In the genomic region with DNA sequence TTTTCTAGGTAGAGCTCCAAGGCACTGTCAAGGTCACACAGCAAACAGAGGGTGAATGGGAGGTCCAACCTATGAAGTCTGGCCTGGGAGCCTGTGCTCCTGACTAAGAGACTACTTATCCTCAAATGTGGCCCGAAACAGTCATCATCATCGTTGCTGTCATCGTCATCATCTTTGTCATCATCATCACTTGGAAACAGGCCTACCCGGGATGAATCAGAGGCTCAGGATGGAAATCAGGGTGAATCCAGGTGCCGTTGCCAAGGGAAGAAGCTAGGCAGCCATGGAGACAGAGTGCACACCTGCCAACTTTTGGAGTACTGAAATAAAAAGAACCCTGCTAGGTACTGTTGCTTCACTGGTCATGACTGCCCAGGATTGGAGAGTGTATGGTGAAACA, we compare ENCODE assay signal across 10 mouse cellular contexts. TPM values are rescaled to one million over a fixed set of nuclear protein-coding genes. Genes with fewer than 3 reads are reported as not detected.
DNase-seq lines count a peak whose midpoint lies in the region; ATAC-seq lines count a peak whose summit lies in the region.
"Had no signal": no experiment of that assay in that cellular context is flagged by ENCODE, and none has a peak within 500 bp of the region (broad histone marks: within the 10 kb centered on the region; RNA-seq: fewer than 3 reads in every experiment).

No protein-coding gene starts in this region.

- no peaks in the 10 kb centered on the region for H3K36me3 ChIP-seq in heart, embryonic 14.5 days (ENCODE audit: control insufficient read depth, insufficient read depth, low read length)
- H3K36me3 ChIP-seq: forebrain, embryonic 12.5 days; heart, embryonic 12.5 days had no signal

- H3K4me3 ChIP-seq in heart, embryonic 14.5 days (ENCODE audit: control insufficient read depth in 1 of 2, insufficient read depth in 1 of 2, low read depth in 1 of 2, low read length in 2 of 2), result no peak overlapping the region
- H3K4me3 ChIP-seq: forebrain, embryonic 12.5 days; heart, embryonic 12.5 days had no signal

- DNase-seq in heart, postnatal 10 days, result no peak
- peak; percentile 19 to 78 for DNase-seq in left cerebral cortex, postnatal 14 days (ENCODE audit: low spot score in 2 of 2)
- DNase-seq in left cerebral cortex, postnatal 4 days, result no peak
- DNase-seq in layer of hippocampus, adult 9-11 months, result peak; percentile 45
- peak; percentile 21 to 23 for DNase-seq in left cerebral cortex, postnatal 36 days (ENCODE audit: low spot score in 2 of 2)
- DNase-seq in kidney, adult 11 months, result no peak
- DNase-seq in kidney, adult 8-10 months, result no peak

- H3K4me2 ChIP-seq in heart, embryonic 14.5 days (ENCODE audit: low read length), result peak overlapping the region; percentile 27
- H3K4me2 ChIP-seq: forebrain, embryonic 12.5 days; heart, embryonic 12.5 days had no signal

- intact Hi-C loops in heart, postnatal 10 days (cut with DNase I), result loop anchor here (5.0 kb wide), 2 partner anchors 218 to 333 kb away; no protein-coding TSS in a partner anchor
- intact Hi-C loops in left cerebral cortex, postnatal 14 days (cut with DNase I), result loop anchor here (5.0 to 10.0 kb wide), 2 partner anchors 103 to 866 kb away; a partner anchor contains a TSS
- intact Hi-C loops in left cerebral cortex, postnatal 4 days (cut with DNase I), result loop anchor here (5.0 to 10.0 kb wide), 2 partner anchors 143 to 966 kb away; no protein-coding TSS in a partner anchor
- intact Hi-C loops in left cerebral cortex, postnatal 36 days (cut with DNase I), result no loop called here

- H3K9ac ChIP-seq in heart, embryonic 14.5 days (ENCODE audit: low read length), result no peak overlapping the region
- H3K9ac ChIP-seq: forebrain, embryonic 12.5 days; heart, embryonic 12.5 days had no signal

- H3K27ac ChIP-seq in heart, embryonic 14.5 days (replicated peaks in 1 of 2; ENCODE audit: control insufficient read depth in 1 of 2, insufficient read depth in 1 of 2, low read depth in 2 of 2, low read length in 2 of 2), result no peak overlapping the region
- H3K27ac ChIP-seq: forebrain, embryonic 12.5 days had no signal

- H3K27me3 ChIP-seq in heart, embryonic 14.5 days (ENCODE audit: control insufficient read depth, insufficient read depth, low read length), result no peaks in the 10 kb centered on the region
- H3K27me3 ChIP-seq: forebrain, embryonic 12.5 days; heart, embryonic 12.5 days had no signal

- 68% methylated on average over 5 of the region's 5 CpGs for WGBS in heart, embryonic 14.5 days

- H3K9me3 ChIP-seq in heart, embryonic 14.5 days (ENCODE audit: control insufficient read depth, low read length), result no peaks in the 10 kb centered on the region
- H3K9me3 ChIP-seq: forebrain, embryonic 12.5 days; heart, embryonic 12.5 days had no signal

- no peak for ATAC-seq in heart, embryonic 14.5 days (ENCODE audit: insufficient number of reproducible peaks, insufficient read depth, low FRiP score, low read depth)

- peaks cover 0 to 3% of the 10 kb centered on the region in 2 experiments; a peak in 3 of 4 replicates for H3K4me1 ChIP-seq in heart, embryonic 14.5 days (ENCODE audit: control insufficient read depth in 2 of 2, insufficient read depth in 2 of 2, low read length in 2 of 2)
- H3K4me1 ChIP-seq: forebrain, embryonic 12.5 days; heart, embryonic 12.5 days had no signal

RNA-seq across cellular contexts. Expression of a gene that starts 34.2 kb away (rescaled TPM):
- 14.5 and 17.8 TPM in 2 replicates for polyA plus RNA-seq in heart, embryonic 14.5 days (2014; fragmentation: Nextera tagmentation; extraction: Ambion mirVana)
- 10 to 100 TPM; 35.3 to 35.4 TPM for total RNA-seq in heart, postnatal 10 days (2021)
- total RNA-seq in left cerebral cortex, postnatal 14 days (2021), result 10 to 100 TPM; 49.5 to 51.1 TPM
- 10 to 100 TPM; 59.3 to 64.8 TPM for total RNA-seq in left cerebral cortex, postnatal 4 days (2021)
- 10 to 100 TPM; 49.9 to 67.0 TPM for total RNA-seq in left cerebral cortex, postnatal 36 days (2021)

Comparison
In these comparisons a context has a peak if more than half of its experiments do, and no peak if none do; other contexts are left out.
1. DNase-seq: peak in left cerebral cortex, postnatal 14 days (2 of 2), layer of hippocampus, adult 9-11 months (single experiment) and left cerebral cortex, postnatal 36 days (2 of 2); none in heart, postnatal 10 days (0 of 2), left cerebral cortex, postnatal 4 days (single experiment), kidney, adult 11 months (single experiment) and kidney, adult 8-10 months (0 of 2).